Mouse (Mus musculus): ENCODE data around the gene Ldhb. TPM values are rescaled to one million over a fixed set of nuclear protein-coding genes. Genes with fewer than 3 reads are reported as not detected.
A peak's percentile ranks its signal among the peaks of the same experiment; 100 is the strongest.
"Not testable (repeated sequence)": the region's sequence is repeated elsewhere in the genome, so short reads cannot be mapped to it uniquely, and the experiment has no call there.

The Ldhb gene
- total RNA-seq, 2 experiments from 2014 or later: 783 to 917 TPM

DNA sequence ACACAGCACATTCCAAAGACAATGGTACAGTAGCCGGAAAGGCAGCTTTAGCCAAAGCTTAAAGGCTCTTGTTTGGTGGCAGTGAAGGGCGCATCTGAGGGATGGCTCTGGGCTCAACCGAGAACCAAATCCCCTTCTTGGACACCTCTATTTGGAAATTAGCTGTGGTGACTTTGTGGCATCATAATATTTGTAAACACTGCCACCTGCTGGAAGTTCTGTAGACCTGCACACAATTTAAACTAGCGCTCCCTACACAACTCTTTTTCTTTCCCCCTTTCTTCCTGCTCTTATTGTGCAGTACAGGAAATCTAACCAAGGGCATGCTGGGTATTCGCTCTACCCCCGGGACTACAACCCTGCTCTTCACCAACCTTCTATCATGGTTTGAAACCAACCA, 11.4 kb upstream of the Ldhb start:
- no peak for DNase-seq (ENCODE audit: low spot score in 2 of 2)
- intact Hi-C loops (cut with DNase I): loop anchor here (5.0 kb wide), 2 partner anchors 42 to 157 kb away; no protein-coding TSS in a partner anchor

DNA sequence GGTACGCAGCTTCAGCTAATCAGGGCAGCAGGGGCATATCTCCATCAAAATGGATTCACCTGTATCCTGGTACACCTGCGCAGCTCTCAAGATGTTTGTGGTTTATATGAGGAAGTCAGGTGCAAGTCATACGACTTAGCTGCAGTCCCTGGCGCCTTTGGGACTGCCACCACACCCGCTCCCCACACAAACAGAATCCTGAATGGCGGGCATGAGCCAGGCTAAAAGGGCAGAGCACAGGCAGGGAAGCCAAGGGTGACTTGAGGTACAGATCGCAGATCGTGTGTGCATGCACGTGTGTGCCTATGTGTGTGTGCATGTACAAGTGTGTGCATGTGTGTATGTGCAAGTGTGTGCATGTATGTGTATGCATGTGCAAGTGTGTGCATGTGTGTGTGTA, 7.6 kb upstream of the Ldhb start:
- not testable (repeated sequence) for DNase-seq (ENCODE audit: low spot score in 2 of 2)
- intact Hi-C loops (cut with DNase I): loop anchor here (5.0 kb wide), 2 partner anchors 38 to 153 kb away; no protein-coding TSS in a partner anchor

DNA sequence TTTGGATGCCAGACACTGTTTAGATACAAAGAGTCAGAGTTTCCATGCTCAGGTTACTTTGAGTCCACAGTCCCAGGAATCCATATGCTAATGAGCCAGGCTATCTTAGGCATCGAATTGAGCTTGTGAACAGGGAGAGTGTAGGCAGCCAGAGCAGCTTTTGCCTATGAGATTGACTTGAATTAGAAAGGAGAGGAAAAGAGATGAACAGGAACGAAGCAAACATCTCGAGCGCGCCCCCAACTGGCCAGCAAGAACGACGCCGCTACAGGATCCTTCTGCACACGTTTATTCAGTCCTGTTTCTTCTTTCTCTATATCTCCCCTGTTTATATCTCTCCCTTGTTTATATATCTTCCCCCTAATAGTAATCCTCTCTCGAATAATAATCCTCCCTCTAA, 7.2 kb upstream of the Ldhb start:
- intact Hi-C loops (cut with DNase I): loop anchor here (5.0 kb wide), 2 partner anchors 38 to 153 kb away; no protein-coding TSS in a partner anchor
- peak; percentile 73 to 75 for DNase-seq (ENCODE audit: low spot score in 2 of 2)

DNA sequence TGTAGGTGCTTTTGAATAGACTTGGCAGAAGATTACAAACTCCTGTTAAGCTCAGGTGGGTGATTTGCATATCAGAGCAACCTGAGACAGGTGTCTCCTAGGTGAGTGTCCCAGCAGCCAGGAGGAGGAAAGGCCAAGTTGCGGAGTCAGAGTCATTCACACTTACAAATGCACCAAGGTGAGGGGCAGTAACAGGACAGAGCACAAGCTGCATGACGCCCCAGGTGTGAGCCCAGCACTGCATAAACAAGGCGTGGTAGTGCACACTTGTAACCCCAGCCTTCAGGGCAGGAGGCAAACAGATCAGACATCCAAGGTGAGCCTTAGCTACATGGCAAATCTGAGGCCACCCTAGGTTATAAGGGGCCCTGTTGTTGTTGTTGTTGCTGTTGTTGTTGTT, 5.1 kb upstream of the Ldhb start:
- intact Hi-C loops (cut with DNase I): no loop called here
- no peak for DNase-seq (ENCODE audit: low spot score in 2 of 2)

DNA sequence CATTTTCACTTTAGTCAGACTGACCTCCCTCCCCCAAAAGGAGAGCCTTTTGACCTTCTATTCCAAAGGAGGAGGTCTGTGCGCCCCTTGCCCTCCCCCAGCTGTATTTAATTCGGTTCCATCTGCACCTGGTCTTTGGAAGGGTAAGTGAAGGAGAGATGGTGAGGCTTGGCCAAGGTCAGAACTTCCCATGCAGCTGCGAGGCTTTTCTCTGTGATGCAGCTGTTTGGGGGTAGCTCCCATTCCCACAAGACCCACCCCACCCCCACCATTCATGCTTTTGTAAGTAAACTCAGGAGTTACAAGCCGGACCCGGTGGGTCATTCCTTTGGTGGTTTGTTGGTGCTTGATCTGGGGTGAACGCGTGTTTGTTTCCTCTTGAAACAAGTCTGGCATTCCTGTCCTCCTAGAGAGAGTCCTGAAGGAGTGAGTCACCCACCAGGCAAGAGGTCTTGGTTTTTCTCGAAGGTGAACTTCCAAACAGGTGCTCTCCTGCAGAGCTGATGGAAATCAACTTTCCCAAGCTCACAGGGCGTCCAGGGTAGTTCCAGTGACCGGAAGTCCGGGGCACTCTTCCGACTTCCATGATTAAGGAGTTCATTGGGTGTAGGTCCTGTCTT, 3.9 kb upstream of the Ldhb start:
- intact Hi-C loops (cut with DNase I): no loop called here
- DNase-seq (ENCODE audit: low spot score in 2 of 2): no peak

DNA sequence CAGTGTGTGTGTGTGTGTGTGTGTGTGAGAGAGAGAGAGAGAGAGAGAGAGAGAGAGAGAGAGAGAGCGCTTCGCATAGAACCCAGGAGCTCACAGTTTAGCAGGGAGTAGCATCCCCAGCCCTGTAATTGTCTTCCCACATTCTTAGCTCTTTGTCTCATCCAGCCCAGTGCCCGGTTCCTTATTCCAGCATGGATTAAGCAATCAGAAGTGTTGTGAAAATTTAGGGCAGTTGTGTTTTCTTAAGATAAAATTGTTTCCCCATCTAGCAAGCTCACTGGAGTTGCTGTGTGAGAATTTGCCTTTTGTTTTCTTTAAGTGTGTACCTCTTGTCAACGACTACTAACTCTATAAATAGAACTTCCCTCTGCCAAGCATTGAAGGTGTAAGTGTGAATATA, 906 bp upstream of the Ldhb start:
- no peak for DNase-seq (ENCODE audit: low spot score in 2 of 2)
- intact Hi-C loops (cut with DNase I): no loop called here

DNA sequence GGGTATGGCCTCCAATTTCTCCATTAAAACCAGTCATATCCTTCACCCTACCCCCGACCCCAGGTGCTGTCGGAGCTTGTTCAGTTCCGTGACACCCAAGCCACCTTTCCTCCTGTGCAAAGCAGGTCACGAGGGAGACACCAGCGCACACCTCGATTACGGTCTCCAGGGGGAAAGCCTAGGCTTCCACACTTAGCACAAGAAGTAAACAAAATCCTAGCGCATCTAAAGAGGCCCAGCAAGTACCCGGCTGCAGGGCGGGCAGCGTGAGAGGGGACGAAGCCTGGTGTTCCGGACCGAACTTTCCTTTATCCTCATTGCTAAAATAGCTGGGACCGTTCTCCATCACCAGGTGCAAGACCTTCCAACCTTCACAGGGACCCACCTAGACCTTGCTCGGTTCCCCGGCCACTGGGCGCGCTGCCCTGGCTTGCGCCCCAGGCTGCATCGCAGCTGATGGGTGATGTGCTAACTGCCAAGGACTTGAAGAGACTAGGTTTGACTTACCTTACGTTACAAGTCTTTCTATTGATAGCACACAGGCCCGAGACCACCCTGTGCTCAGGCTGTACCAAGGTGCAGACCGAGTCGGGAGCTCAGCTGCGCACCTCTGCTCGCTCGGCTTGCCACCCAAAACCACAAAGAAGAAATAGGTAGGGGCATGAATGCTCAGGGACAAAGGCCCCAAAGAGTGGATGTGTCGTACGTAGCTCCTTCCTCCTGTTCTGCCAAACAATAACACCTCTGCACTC, 548 bp downstream of the Ldhb start:
- peak; percentile 21 to 58 for DNase-seq (ENCODE audit: low spot score in 2 of 2)
- intact Hi-C loops (cut with DNase I): loop anchor here (2.0 kb wide), 1 partner anchor 120 kb away; the partner anchor contains the start of genes Golt1b and Recql

DNA sequence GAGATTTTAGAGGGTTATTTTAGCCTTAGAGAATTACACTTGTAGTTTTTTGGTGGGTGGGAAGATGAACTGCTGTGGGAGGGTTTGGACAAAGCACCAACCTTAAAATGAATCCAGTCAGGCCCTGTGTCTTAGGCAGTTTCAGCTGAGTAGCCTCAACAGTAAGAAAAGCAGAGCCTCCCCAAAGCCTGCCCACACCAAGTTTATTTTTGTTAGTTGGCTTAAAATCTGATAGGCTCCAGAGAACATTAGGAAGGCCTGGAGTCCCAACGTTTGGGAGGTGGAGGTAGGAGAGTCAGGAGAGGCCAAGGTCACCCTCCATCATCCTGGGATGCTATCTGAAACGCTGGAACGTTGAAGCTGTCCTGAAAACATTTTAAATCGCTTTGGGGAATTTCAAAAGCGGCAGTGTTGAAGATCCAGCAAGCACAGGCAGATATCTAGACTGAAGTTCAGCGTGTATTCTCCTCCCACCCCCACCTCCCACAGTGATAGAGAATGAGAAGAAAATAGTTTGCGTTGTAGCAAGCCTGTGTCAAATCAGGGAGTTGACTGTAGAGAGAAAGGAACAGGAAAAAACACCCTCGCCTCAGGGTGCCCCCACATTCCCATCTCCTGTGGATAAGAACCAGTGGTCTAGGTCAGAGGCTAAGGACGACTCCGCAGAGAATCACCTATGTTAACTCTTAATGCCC, 1.3 kb downstream of the Ldhb start:
- DNase-seq (ENCODE audit: low spot score in 2 of 2): peak; percentile 34 to 50
- intact Hi-C loops (cut with DNase I): loop anchor here (2.0 kb wide), 1 partner anchor 120 kb away; the partner anchor contains the start of genes Golt1b and Recql

DNA sequence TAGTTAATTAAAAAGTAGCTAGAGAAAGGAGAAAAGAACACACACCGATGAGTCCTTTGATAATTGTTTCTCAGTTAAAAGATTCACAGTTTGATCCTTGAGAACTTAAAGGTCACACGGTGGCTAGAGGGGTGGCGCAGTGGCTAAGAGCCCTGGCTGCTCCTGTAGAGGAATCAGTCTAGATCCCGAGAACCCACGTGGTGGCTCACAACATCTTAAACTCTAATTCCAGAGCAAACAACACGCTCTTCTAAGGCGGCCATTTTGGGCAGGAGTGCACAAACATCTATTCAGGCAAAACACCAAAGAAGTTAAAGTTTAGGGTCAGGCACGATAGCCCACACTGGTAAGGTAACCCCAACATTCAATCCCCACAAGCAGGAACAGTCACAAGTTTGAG, 4.2 kb downstream of the Ldhb start:
- intact Hi-C loops (cut with DNase I): no loop called here
- no peak for DNase-seq (ENCODE audit: low spot score in 2 of 2)

DNA sequence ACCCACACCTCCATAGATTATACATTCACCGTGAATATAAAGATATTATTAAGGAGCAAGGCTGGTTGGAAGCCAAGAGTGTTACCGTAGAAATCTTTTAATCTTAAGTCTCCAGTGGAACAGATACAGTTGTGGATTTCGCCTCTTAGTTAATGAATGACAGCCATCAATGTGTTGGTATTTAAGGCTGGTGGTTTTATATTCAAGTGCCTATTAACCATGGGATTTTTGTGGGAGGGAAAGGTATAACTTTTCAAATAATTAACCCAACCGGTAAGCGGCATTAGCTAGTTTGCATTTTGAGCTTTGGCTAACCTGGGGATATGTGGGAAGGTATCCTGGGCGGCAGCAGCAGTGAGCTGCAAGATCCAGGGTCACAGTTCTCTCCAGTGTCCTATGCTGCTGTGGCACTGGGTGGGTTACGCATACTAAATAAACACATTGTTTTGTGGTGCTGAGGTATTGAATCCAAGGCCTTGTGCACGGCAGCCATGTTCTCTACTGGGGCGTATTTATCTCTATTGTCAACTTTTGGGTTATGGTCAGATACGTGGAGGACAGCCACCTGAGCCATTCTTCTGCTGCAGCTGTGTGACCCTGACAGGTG, 5.1 kb downstream of the Ldhb start:
- no peak for DNase-seq (ENCODE audit: low spot score in 2 of 2)
- intact Hi-C loops (cut with DNase I): no loop called here

DNA sequence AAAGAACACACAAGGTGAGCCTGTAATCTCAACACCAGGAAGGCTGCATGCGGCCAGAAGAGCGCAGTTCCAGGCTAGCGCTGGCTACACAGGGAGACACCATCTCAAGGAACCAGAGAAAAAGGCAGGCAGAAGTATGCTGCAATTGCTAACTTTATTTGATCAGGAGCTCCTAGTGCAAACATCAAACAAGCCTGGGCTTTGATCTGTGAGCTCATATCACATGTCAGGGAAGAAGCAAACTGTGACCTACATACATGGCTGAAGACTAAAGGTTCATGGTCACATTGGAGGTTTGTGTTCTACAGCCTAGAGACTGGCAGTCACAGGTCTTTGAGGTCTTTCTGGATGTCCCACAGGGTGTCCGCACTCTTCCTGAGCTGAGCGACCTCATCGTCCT, 17.6 kb downstream of the Ldhb start:
- intact Hi-C loops (cut with DNase I); DNase-seq (ENCODE audit: low spot score in 2 of 2): not testable (repeated sequence)

DNA sequence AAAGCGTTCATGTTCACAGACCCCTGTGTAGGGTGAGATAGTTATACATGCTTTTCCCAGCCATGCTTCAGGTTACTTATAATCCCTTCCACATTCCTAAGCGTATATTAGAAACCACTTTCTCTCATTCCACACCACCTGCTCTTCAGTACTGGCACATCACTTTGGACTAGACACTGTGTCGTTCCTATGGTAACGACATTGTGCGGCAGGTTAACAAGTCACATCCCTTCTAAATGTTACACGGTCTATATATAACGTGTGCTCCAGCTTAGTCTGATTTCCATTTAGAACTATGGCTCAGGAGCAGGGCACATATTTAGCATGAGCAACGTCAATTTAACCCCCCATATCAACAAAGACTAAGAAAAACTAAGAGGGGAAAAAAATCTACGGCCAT, 20.1 kb downstream of the Ldhb start:
- intact Hi-C loops (cut with DNase I): no loop called here
- DNase-seq (ENCODE audit: low spot score in 2 of 2): no peak

DNA sequence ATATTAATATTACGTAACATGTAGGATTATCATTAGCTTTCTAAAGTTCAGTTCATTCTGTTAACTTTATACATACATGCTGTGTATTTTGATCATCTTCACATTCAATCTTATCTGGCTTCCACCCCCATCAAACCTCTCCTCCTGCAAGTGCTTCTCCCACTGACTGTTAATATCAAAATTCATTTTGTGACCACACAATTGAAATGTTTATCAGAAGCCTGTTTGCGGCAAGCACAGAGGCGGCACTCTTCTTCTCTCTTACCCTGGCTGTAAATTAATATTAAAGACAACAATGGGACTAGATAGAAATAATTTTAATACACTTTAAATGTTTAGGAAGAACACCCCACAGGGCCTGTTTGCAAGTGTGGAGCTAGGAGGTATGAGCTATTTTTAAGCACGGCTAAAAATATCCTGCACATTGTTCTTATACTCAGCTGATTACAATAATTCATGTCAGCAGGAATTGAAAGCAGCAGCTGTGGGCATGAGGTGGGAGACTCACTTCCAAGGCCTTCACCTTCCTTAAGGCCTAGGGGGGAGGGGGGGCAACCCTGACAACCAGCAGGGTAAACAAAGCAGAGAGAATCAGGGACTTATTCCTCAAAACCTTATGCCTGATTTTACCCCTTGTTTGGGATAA, 22.2 kb downstream of the Ldhb start:
- no peak for DNase-seq (ENCODE audit: low spot score in 2 of 2)
- intact Hi-C loops (cut with DNase I): no loop called here

DNA sequence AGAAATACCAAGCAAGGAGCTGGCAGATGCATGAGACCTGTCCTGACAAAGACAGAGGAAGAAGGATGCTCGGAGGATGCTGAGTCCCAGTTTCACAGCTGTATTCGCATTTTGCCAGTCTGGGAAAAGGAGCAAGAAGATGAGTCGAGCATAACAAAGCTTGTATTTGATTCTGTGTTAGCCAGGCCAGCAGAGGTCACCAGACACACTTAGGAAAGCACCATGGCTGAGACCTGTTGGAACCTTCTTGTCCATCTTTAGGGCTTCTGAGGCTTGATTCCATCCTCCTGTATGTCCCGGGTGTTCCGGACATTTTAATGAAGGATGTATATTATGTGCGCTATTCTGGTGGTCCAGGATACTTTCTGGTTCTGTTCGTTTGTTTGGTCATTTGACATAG, 30.5 kb downstream of the Ldhb start:
- DNase-seq (ENCODE audit: low spot score in 2 of 2): no peak
- intact Hi-C loops (cut with DNase I): loop anchor here (5.0 kb wide), 1 partner anchor 40 kb away; no protein-coding TSS in a partner anchor

DNA sequence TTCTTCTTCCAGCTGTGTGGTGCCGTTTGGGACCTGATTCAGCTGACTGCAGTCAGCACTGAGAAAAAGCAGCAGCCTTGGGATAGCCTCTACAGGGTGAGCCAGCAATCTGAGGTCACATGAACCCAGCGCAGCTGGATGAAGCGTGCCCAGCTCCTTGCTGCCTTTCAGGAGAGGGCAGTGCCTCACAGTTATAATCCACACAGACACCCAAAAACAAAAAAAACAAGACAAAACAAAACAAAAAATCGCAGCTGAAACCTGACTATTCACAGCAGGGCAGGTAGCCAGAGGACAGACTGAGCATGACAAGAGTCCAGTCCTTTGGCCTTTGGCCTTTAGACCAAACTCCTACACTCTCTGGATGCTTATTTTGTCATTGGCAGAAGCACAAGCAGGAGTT, 35.0 kb downstream of the Ldhb start, which contains the start of gene Gys2:
TSS of gene Gys2 (minus strand) at position 309 of the 403 bp plus-strand sequence.
- no peak for DNase-seq (ENCODE audit: low spot score in 2 of 2)
- intact Hi-C loops (cut with DNase I): no loop called here

DNA sequence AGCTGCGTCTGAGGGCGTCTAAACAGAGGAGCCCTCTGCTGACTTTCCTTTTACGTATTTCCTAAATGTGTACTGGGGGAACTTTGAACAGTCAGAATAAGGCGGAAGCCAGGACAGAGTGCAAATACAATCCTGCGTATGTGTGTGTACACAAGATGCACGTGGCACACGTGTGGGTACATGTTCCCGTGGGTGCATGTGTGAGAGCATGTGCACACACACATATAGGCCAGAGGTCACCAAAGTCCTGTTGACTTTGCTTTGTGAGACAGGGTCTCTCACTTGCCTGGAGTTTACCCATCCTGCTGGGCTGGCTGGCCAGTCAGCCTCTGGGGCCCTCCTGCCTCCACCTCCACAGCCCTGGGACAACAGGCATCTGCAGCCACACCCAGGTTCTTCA, 36.6 kb downstream of the Ldhb start:
- intact Hi-C loops (cut with DNase I): no loop called here
- DNase-seq (ENCODE audit: low spot score in 2 of 2): no peak

DNA sequence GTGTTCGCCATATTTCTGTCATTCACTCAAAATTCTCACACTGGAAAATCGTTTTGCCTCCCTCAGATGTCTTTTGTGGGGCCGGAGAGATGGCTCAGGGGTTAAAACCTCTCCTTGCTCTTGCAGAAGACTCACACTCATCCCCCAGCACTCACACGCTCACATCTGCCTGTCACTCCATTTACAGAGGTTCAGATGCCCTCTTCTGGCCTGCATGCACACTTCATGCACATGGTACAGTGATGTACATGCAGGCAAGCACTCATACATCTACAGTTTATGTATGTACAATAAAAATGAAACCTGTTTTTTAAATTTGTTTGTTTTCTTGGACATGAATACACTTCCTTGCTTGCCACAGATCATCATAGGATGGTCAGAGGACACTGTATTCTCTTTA, 38.2 kb downstream of the Ldhb start:
- DNase-seq (ENCODE audit: low spot score in 2 of 2): no peak
- intact Hi-C loops (cut with DNase I): loop anchor here (10.0 kb wide), 1 partner anchor 105 kb away; no protein-coding TSS in a partner anchor

DNA sequence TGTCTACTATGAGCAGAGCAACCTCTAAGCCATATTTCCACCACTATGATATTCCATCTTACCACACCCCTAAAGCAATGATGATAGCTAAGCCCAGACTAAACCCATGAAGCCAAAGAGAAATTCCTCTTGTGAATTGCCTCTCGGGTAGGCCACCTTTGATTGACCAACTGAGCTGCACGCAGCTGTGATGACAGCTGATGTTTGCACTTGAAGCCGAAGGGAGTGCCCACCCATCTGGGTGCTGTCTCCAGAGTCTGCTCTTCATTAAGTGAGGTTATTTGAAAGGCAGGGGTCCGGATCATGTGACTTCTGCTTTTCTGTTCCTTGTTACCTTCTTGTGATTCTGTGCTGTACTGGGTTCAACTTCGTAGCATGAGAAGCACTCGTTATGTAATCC, 45.6 kb downstream of the Ldhb start:
- intact Hi-C loops (cut with DNase I): loop anchor here (10.0 kb wide), 1 partner anchor 97 kb away; no protein-coding TSS in a partner anchor
- DNase-seq (ENCODE audit: low spot score in 2 of 2): no peak

DNA sequence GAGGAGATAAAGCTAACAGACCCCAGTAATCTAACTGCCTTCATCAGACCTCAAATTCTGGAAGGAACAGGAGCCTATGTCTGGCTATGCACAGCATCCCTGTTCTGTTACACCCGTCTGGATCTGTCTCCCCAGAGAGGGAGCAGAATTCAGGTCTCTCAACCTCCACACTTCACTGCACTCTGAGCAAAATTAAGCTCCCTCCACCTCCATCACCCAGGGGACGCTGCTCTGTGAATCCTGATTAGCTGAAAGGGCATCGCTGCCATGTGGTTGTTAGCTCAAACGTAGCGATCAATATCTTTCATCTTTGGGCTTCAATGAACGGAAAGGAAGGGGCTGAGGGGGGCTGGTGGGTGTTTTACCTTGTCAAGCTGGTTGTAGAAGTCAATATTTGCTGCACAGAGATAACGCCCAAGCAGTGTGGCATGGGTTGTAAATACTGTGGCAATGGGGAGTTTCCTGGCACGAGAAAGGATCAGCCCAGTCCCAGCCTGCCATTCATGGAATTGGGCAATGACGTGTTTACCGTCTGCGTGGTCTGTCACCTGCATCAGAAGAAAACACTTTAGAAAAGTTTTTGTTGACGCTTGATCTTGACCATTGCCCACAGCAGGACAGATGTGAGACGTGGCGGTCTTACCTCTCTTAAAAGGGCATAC, 48.6 kb downstream of the Ldhb start:
- intact Hi-C loops (cut with DNase I): no loop called here
- DNase-seq (ENCODE audit: low spot score in 2 of 2): no peak

Data from left cerebral cortex, postnatal 36 days (tissue).